Mouse (Mus musculus) heart, postnatal 0 days (tissue): ENCODE measurements around the gene Rpf2.

Experiments
- CTCF ChIP-seq: IDR thresholded peaks from 2 replicates; pipeline ENCODE4 v1.5.1; 2016; ENCODE audit warnings: antibody characterized with exemption, control low read depth, low read depth
- EP300 ChIP-seq: IDR thresholded peaks from 2 replicates; pipeline ENCODE4 v1.6.1; 2016; ENCODE audit warnings: antibody characterized with exemption, low read depth

GRCm38 (mm10) chr10:40263691-40264090 lies 16.9 kb upstream of the Rpf2 start:
- no peak for TF ChIP-seq CTCF
- TF ChIP-seq EP300 = no peak
